Mouse (Mus musculus): ENCODE measurements around the gene Cdkl3. TPM values are rescaled to one million over a fixed set of nuclear protein-coding genes. Genes with fewer than 3 reads are reported as not detected.
A peak's percentile ranks its signal among the peaks of the same experiment; 100 is the strongest.

Cdkl3 gene
- polyA plus RNA-seq, 1 experiment from 2014 or later, result 9.4 TPM

DNA sequence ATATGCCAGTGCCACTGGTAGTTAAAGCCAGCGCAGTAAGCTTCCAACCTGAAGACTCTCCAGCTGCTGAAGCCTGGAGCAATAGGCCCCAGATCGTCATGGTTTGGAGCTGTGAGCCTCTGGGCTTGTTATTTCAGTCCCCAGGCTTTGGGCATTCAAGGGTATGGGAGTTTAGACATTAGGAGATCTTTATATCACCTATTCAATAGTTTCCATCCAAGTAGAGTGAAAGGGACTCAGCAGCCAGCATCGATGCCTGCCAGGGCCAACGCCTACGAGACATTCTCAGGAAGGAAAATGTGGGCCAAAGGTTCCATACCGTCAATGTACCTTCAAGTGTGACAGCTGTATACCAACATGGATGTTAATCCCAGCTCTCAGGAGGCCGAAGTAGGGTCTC is 41.7 kb upstream of the Cdkl3 start:
- Histone ChIP-seq H3K27ac (ENCODE audit: low read depth) (no peak overlapping the region), H3K27me3 (ENCODE audit: insufficient read depth, low read length) (no peaks in the 10 kb centered on the region), H3K36me3 (ENCODE audit: insufficient read depth) (no peaks in the 10 kb centered on the region), H3K4me2 (no peak overlapping the region), H3K9ac (no peak overlapping the region), H3K4me3 (ENCODE audit: low read depth, low read length) (no peak overlapping the region), H3K9me3 (ENCODE audit: low read depth, low read length) (no peaks in the 10 kb centered on the region), H3K4me1 (ENCODE audit: insufficient read depth) (no peaks in the 10 kb centered on the region)
- no peak for TF ChIP-seq CTCF (IDR thresholded peaks at IDR 0.05; ENCODE audit: low read depth)
- WGBS, result 89% methylated on average over 7 of the region's 7 CpGs
- ATAC-seq (ENCODE audit: insufficient read depth) (no peak), DNase-seq (no peak)

DNA sequence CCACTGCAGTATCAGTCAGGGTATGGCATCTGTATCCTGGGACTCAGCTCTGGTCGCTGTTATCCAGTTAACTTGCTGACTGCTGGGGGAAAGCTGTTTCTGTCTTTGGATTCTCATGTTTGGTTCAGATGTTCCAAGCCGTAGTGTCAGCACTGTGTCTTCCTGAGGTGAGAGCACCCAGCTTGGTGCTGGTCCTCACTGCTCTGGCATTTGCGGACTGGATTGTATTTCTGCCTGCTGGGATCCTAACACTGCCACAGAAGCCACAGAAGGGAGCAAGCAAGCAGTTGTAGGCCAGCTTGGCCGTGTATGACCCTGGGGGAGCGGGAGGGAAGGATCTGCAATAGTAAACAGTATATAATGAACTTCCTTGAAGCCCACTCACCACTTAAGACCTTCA is 37.4 kb upstream of the Cdkl3 start:
- DNase-seq (no peak), ATAC-seq (ENCODE audit: insufficient read depth) (no peak)
- Histone ChIP-seq H3K9me3 (ENCODE audit: low read depth, low read length) (no peaks in the 10 kb centered on the region), H3K27me3 (ENCODE audit: insufficient read depth, low read length) (no peaks in the 10 kb centered on the region), H3K4me3 (ENCODE audit: low read depth, low read length) (no peak overlapping the region), H3K9ac (no peak overlapping the region), H3K27ac (ENCODE audit: low read depth) (no peak overlapping the region), H3K4me1 (ENCODE audit: insufficient read depth) (0 out of 2 replicates have a peak, but pooled peaks cover 3% of the 10 kb centered on the region), H3K4me2 (no peak overlapping the region), H3K36me3 (ENCODE audit: insufficient read depth) (peaks cover 24% of the 10 kb centered on the region)
- WGBS, result 71% methylated on average over 5 of the region's 5 CpGs
- no peak for TF ChIP-seq CTCF (IDR thresholded peaks at IDR 0.05; ENCODE audit: low read depth)

DNA sequence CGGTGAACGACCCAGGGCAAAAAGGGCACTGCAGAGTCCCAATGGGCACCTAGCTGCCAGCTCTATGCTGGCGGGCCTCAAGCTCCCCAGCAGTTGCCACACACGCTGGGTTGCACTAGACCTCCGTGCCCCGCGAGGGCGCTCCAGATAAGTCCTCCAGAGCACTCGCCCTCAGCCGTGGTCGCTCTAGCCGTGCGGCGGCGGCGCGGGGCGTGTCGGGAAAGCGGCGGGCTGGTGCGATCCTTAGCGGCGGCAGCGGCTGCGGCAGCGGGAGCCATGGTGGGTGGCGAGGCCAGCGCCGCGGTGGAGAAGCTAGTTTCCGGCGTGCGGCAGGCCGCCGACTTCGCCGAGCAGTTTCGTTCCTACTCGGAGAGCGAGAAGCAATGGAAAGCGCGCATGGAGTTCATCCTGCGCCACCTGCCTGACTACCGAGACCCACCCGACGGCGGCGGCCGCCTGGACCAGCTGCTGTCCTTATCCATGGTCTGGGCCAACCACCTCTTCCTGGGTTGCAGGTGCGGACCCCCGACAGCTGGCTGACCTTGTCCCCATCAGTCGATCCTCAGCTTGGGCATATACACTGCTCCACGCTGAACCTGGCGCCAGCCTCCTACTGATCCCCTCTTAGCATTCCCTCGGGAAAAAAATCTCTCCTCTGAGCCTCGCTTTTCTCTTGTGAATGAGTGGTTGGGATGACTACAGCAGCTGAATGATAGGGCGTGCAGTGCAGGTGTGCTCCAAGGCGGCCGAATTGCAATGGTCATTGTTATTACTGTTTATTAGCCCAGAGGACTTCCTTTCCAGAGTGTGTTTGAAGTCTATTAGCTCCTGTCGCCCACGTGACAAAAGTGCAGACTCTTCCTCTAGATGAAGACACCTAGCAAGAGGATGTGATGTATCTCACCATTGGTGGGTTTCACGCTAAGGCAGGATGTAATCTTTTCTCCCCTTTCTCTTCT is 36.3 kb upstream of the Cdkl3 start, which contains the start of gene Cdkn2aipnl:
Gene Cdkn2aipnl, plus strand, starts transcription at position 219 of the 959 bp plus-strand sequence.
- Histone ChIP-seq H3K9ac (peak within 1 kb of the TSS; percentile 78), H3K4me2 (peak within 1 kb of the TSS; percentile 72), H3K27ac (ENCODE audit: low read depth) (peak within 1 kb of the TSS; percentile 68; the same call in 1 of the 2 replicates), H3K36me3 (ENCODE audit: insufficient read depth) (peaks cover 35% of the 10 kb centered on the region), H3K4me3 (ENCODE audit: low read depth, low read length) (peak within 1 kb of the TSS; percentile 76), H3K27me3 (ENCODE audit: insufficient read depth, low read length) (no peaks in the 10 kb centered on the region), H3K9me3 (ENCODE audit: low read depth, low read length) (no peaks in the 10 kb centered on the region), H3K4me1 (ENCODE audit: insufficient read depth) (0 out of 2 replicates have a peak, but pooled peaks cover 3% of the 10 kb centered on the region)
- DNase-seq (peak; percentile 99), ATAC-seq (ENCODE audit: insufficient read depth) (peak; percentile 96)
- TF ChIP-seq CTCF (IDR thresholded peaks at IDR 0.05; ENCODE audit: low read depth), result peak; percentile 86
- 1% methylated on average over 63 of the region's 63 CpGs for WGBS

DNA sequence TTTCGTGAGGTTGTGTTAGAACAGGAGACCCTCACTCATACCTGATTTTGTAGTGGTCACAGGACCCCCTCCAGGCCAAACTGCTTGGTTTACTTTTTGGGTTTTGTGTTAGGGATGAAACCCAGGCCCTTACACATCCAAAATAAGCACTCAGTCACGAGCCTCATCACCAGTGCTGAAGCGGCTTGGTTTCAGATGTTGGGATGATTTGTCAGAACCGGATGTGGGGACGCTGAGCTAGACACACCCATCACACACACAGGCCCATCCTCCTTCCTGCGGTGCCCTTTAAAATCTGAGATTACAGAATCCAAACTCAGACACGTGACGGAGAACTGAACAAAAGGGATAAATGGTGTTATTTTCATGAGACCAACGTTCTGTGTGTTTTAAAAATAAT is 35.1 kb upstream of the Cdkl3 start:
- ATAC-seq (ENCODE audit: insufficient read depth) (no peak), DNase-seq (no peak)
- peak overlapping the region; percentile 72 for H3K4me2 ChIP-seq
- no peaks in the 10 kb centered on the region for H3K27me3 ChIP-seq (ENCODE audit: insufficient read depth, low read length)
- no peaks in the 10 kb centered on the region for H3K9me3 ChIP-seq (ENCODE audit: low read depth, low read length)
- no peak overlapping the region for H3K27ac ChIP-seq (ENCODE audit: low read depth)
- 0 out of 2 replicates have a peak, but pooled peaks cover 3% of the 10 kb centered on the region for H3K4me1 ChIP-seq (ENCODE audit: insufficient read depth)
- H3K9ac ChIP-seq, result no peak overlapping the region
- H3K36me3 ChIP-seq (ENCODE audit: insufficient read depth), result peaks cover 43% of the 10 kb centered on the region
- WGBS, result 93% methylated on average over 9 of the region's 9 CpGs
- H3K4me3 ChIP-seq (ENCODE audit: low read depth, low read length), result 0 out of 2 replicates have a peak overlapping the region, but pooled peaks have one; percentile 76
- no peak for TF ChIP-seq CTCF (IDR thresholded peaks at IDR 0.05; ENCODE audit: low read depth)

DNA sequence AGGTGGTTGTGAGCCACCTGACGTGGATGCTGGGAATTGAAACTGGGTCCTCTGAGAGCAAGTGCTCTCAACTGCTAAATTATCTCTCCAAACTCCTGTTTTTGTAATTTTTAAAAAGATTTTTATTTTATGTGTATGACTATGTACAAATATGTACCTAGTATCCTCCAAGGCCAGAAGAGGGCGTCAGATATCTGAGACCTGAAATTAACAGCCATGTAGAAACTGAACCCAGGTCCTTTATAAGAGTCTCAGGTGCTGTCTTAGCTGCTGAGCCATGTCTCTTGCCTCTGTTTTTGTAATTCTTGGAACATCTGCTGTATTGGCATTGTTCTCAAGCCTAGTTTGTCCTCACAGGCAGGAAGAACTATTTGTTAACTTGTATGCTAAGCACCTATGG is 34.5 kb upstream of the Cdkl3 start:
- H3K27ac ChIP-seq (ENCODE audit: low read depth), result no peak overlapping the region
- H3K36me3 ChIP-seq (ENCODE audit: insufficient read depth), result peaks cover 47% of the 10 kb centered on the region
- no peaks in the 10 kb centered on the region for H3K9me3 ChIP-seq (ENCODE audit: low read depth, low read length)
- H3K9ac ChIP-seq, result no peak overlapping the region
- no peak for ATAC-seq (ENCODE audit: insufficient read depth)
- 83% methylated on average over 2 of the region's 2 CpGs for WGBS
- H3K4me1 ChIP-seq (ENCODE audit: insufficient read depth), result 0 out of 2 replicates have a peak, but pooled peaks cover 3% of the 10 kb centered on the region
- TF ChIP-seq CTCF (IDR thresholded peaks at IDR 0.05; ENCODE audit: low read depth), result no peak
- H3K4me3 ChIP-seq (ENCODE audit: low read depth, low read length), result no peak overlapping the region
- no peak for DNase-seq
- H3K4me2 ChIP-seq, result no peak overlapping the region
- H3K27me3 ChIP-seq (ENCODE audit: insufficient read depth, low read length), result no peaks in the 10 kb centered on the region

DNA sequence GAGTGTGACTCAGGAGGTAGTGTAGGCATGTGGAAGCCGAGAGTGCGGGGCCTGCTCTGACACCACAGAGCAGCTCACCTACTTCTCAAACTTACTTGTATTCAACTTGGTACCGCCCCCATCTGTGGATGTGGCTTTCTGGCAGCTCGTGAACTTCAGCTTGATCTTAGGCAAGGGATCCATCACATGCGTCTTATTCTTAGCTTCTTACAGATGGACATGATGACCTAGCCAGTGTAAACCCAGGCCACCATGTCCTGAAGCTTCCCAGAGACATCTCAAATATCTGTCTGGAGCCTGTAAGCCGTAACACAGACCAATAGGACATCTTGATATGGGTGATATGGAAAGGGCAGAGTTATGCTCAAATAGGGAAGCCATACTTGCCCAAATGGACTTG is 32.4 kb upstream of the Cdkl3 start:
- DNase-seq (no peak), ATAC-seq (ENCODE audit: insufficient read depth) (no peak)
- no peak overlapping the region for H3K27ac ChIP-seq (ENCODE audit: low read depth)
- no peaks in the 10 kb centered on the region for H3K9me3 ChIP-seq (ENCODE audit: low read depth, low read length)
- 92% methylated on average over 6 of the region's 6 CpGs for WGBS
- H3K4me3 ChIP-seq (ENCODE audit: low read depth, low read length), result no peak overlapping the region
- 0 out of 2 replicates have a peak, but pooled peaks cover 3% of the 10 kb centered on the region for H3K4me1 ChIP-seq (ENCODE audit: insufficient read depth)
- peaks cover 61% of the 10 kb centered on the region for H3K36me3 ChIP-seq (ENCODE audit: insufficient read depth)
- H3K9ac ChIP-seq, result no peak overlapping the region
- H3K4me2 ChIP-seq, result no peak overlapping the region
- TF ChIP-seq CTCF (IDR thresholded peaks at IDR 0.05; ENCODE audit: low read depth), result no peak
- no peaks in the 10 kb centered on the region for H3K27me3 ChIP-seq (ENCODE audit: insufficient read depth, low read length)

DNA sequence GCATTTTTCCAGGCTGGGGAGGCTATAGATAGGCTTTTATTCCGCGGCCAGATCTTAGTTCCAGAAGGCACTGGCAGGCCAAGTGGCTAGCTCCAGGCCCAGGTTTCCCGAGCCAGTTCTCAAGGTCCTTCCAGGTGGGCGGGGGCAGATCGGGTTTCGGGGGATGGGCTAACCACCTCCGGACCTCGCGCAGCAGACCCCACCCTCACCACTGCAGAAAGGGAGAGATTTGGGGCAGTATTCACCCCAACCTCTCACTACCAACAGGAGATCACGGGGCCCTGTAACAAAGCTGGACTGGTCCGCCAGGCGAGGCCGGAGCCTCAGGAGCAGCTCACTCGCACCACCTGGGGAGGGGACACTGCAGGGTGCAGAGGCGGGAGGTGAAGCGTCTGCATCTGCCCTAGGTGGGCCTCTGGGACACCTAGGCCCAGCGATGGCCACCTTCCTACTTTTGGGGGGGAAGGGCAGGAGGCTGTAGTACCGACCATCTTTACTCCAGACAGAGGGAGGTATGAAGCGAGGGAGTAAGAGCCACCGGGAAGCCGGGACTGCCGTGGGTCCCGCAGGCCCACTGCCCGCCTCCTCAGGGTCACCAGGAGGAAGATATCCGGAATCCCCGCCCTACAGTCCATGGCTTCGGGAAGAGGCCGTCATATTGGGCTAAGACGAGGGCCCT is 4.3 kb upstream of the Cdkl3 start:
- peak overlapping the region; percentile 90 for H3K4me2 ChIP-seq
- no peak for TF ChIP-seq CTCF (IDR thresholded peaks at IDR 0.05; ENCODE audit: low read depth)
- H3K4me3 ChIP-seq (ENCODE audit: low read depth, low read length), result peak overlapping the region; percentile 95
- peaks cover 13% of the 10 kb centered on the region for H3K4me1 ChIP-seq (ENCODE audit: insufficient read depth)
- peaks cover 35% of the 10 kb centered on the region for H3K36me3 ChIP-seq (ENCODE audit: insufficient read depth)
- peak overlapping the region; percentile 94 for H3K27ac ChIP-seq (ENCODE audit: low read depth)
- peak; percentile 69 for DNase-seq
- peak; percentile 50 for ATAC-seq (ENCODE audit: insufficient read depth)
- no peaks in the 10 kb centered on the region for H3K27me3 ChIP-seq (ENCODE audit: insufficient read depth, low read length)
- WGBS, result under 1% methylated on average over 27 of the region's 29 CpGs
- H3K9ac ChIP-seq, result peak overlapping the region; percentile 97
- no peaks in the 10 kb centered on the region for H3K9me3 ChIP-seq (ENCODE audit: low read depth, low read length)

Measured in lung, embryonic 14.5 days (tissue).